Mouse (Mus musculus): Measurements from ENCODE around the gene Ptgfr. TPM values are rescaled to one million over a fixed set of nuclear protein-coding genes. Genes with fewer than 3 reads are reported as not detected.

Gene Ptgfr
- 0.62 and 1.1 TPM in 2 replicates for polyA plus RNA-seq (2014; fragmentation: Nextera tagmentation; extraction: Ambion mirVana)

DNA sequence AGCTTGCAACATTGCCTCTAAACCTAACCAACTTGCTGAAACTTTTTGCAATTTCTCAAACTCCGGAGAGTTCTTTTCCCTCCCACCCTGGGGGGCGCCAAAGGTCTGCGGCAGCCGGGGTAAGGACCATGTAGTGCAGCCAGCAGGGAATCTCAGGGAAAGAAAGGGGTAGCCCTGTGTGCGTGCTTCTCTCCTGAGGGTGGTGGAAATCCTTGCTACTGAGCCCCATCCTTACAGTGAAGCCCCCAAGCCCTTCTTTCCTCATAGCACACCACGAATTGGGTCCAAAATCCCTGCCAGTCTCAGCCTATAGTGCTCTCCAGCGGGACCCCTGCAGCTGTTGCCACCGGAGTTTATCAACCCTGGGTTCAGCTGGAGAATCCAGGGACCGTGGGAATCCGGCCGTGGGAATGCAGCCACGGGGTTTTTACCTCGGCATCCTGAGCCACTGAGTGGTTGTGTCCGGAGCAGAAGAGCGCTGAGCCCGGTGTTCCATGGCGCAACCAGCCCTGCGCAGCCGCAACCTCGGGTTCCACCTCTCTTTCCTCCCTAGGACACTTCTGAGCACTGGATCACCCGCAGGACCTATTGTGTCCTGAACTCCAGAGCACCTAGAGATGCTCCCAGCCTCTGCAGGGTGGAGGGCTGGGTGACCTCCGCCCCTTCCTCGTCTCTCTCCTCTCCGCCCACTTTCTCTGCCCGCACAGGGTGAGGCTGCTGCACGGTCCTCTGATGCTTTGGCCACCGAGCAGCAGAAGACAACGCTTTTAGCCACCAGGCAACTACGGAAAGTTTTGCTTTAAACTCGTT lies at the start of gene Ptgfr:
TSS of gene Ptgfr (minus strand) at position 760 of the 810 bp plus-strand sequence.
- WGBS, result 1% methylated on average over 30 of the region's 30 CpGs
- Histone ChIP-seq H3K9ac (ENCODE audit: low read length) (peak within 1 kb of the TSS; percentile 61), H3K4me2 (peak within 1 kb of the TSS; percentile 94), H3K9me3 (ENCODE audit: control insufficient read depth, low read length) (no peaks in the 10 kb centered on the region), H3K27me3 (ENCODE audit: control insufficient read depth, insufficient read depth, low read length) (peaks cover 9% of the 10 kb centered on the region), H3K4me3 (ENCODE audit: low read depth, low read length) (peak within 1 kb of the TSS; percentile 47), H3K4me1 (ENCODE audit: control insufficient read depth, insufficient read depth, low read length) (peaks cover 6% of the 10 kb centered on the region; the same call in 1 of the 2 replicates), H3K27ac (ENCODE audit: low read depth, low read length) (no peak within 1 kb of the TSS), H3K36me3 (ENCODE audit: control insufficient read depth, insufficient read depth, low read length) (no peaks in the 10 kb centered on the region)
- peak; percentile 94 for DNase-seq (ENCODE audit: low spot score, missing footprints)
- ATAC-seq (ENCODE audit: low FRiP score), result peak; percentile 83

DNA sequence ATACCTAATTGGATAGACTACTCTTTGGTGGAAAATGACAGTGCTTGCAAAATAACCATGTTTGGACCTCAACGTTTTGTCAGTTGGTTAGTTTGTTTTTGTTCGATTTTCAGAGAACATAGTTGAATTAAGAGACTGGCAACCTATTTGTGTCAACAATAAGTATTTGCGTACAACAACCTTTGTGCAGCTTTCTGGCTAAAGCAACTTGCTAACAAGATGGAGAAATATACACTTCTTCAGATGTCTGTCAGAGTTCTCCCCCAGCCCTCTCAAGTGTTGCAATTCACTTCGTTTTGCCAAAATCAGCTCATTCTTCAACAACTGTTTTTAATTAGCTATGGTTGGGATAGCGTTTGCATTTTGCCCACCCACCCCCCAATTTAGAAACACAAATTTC lies 46.5 kb upstream of the Ptgfr start:
- no peaks in the 10 kb centered on the region for H3K36me3 ChIP-seq (ENCODE audit: control insufficient read depth, insufficient read depth, low read length)
- no peaks in the 10 kb centered on the region for H3K27me3 ChIP-seq (ENCODE audit: control insufficient read depth, insufficient read depth, low read length)
- no peak overlapping the region for H3K27ac ChIP-seq (ENCODE audit: low read depth, low read length)
- ATAC-seq (ENCODE audit: low FRiP score) (no peak), DNase-seq (ENCODE audit: low spot score, missing footprints) (no peak)
- H3K4me2 ChIP-seq, result no peak overlapping the region
- H3K4me3 ChIP-seq (ENCODE audit: low read depth, low read length), result no peak overlapping the region
- H3K4me1 ChIP-seq (ENCODE audit: control insufficient read depth, insufficient read depth, low read length), result no peaks in the 10 kb centered on the region
- no peak overlapping the region for H3K9ac ChIP-seq (ENCODE audit: low read length)
- no peaks in the 10 kb centered on the region for H3K9me3 ChIP-seq (ENCODE audit: control insufficient read depth, low read length)
- WGBS, result 79% methylated on average over 5 of the region's 5 CpGs

GRCm38 (mm10) chr3:151879981-151880380 lies 42.6 kb upstream of the Ptgfr start:
- Histone ChIP-seq H3K4me3 (ENCODE audit: low read depth, low read length) (no peak overlapping the region), H3K36me3 (ENCODE audit: control insufficient read depth, insufficient read depth, low read length) (no peaks in the 10 kb centered on the region), H3K4me2 (no peak overlapping the region), H3K9ac (ENCODE audit: low read length) (no peak overlapping the region), H3K4me1 (ENCODE audit: control insufficient read depth, insufficient read depth, low read length) (no peaks in the 10 kb centered on the region), H3K27ac (ENCODE audit: low read depth, low read length) (no peak overlapping the region), H3K27me3 (ENCODE audit: control insufficient read depth, insufficient read depth, low read length) (no peaks in the 10 kb centered on the region), H3K9me3 (ENCODE audit: control insufficient read depth, low read length) (no peaks in the 10 kb centered on the region)
- WGBS, result 72% methylated on average over 2 of the region's 2 CpGs
- no peak for ATAC-seq (ENCODE audit: low FRiP score)
- no peak for DNase-seq (ENCODE audit: low spot score, missing footprints)

GRCm38 (mm10) chr3:151868970-151869369 lies 31.5 kb upstream of the Ptgfr start:
- H3K4me3 ChIP-seq (ENCODE audit: low read depth, low read length), result no peak overlapping the region
- no peaks in the 10 kb centered on the region for H3K36me3 ChIP-seq (ENCODE audit: control insufficient read depth, insufficient read depth, low read length)
- DNase-seq (ENCODE audit: low spot score, missing footprints), result no peak
- no peaks in the 10 kb centered on the region for H3K4me1 ChIP-seq (ENCODE audit: control insufficient read depth, insufficient read depth, low read length)
- no peak overlapping the region for H3K27ac ChIP-seq (ENCODE audit: low read depth, low read length)
- no peak for ATAC-seq (ENCODE audit: low FRiP score)
- no peaks in the 10 kb centered on the region for H3K9me3 ChIP-seq (ENCODE audit: control insufficient read depth, low read length)
- no peaks in the 10 kb centered on the region for H3K27me3 ChIP-seq (ENCODE audit: control insufficient read depth, insufficient read depth, low read length)
- no peak overlapping the region for H3K9ac ChIP-seq (ENCODE audit: low read length)
- no peak overlapping the region for H3K4me2 ChIP-seq

GRCm38 (mm10) chr3:151851344-151851743 lies 13.9 kb upstream of the Ptgfr start:
- 83% methylated on average over 1 of the region's 1 CpGs for WGBS
- Histone ChIP-seq H3K4me1 (ENCODE audit: control insufficient read depth, insufficient read depth, low read length) (no peaks in the 10 kb centered on the region), H3K9ac (ENCODE audit: low read length) (no peak overlapping the region), H3K4me3 (ENCODE audit: low read depth, low read length) (no peak overlapping the region), H3K36me3 (ENCODE audit: control insufficient read depth, insufficient read depth, low read length) (no peaks in the 10 kb centered on the region), H3K4me2 (no peak overlapping the region), H3K9me3 (ENCODE audit: control insufficient read depth, low read length) (no peaks in the 10 kb centered on the region), H3K27ac (ENCODE audit: low read depth, low read length) (no peak overlapping the region), H3K27me3 (ENCODE audit: control insufficient read depth, insufficient read depth, low read length) (no peaks in the 10 kb centered on the region)
- DNase-seq (ENCODE audit: low spot score, missing footprints), result no peak
- no peak for ATAC-seq (ENCODE audit: low FRiP score)

- Histone ChIP-seq H3K4me3 (ENCODE audit: low read depth, low read length) (no peak overlapping the region), H3K9ac (ENCODE audit: low read length) (no peak overlapping the region), H3K4me2 (no peak overlapping the region), H3K27me3 (ENCODE audit: control insufficient read depth, insufficient read depth, low read length) (no peaks in the 10 kb centered on the region), H3K4me1 (ENCODE audit: control insufficient read depth, insufficient read depth, low read length) (no peaks in the 10 kb centered on the region), H3K9me3 (ENCODE audit: control insufficient read depth, low read length) (no peaks in the 10 kb centered on the region), H3K27ac (ENCODE audit: low read depth, low read length) (no peak overlapping the region), H3K36me3 (ENCODE audit: control insufficient read depth, insufficient read depth, low read length) (no peaks in the 10 kb centered on the region)
- DNase-seq (ENCODE audit: low spot score, missing footprints) (peak; percentile 35), ATAC-seq (ENCODE audit: low FRiP score) (no peak)
- 59% methylated on average over 1 of the region's 1 CpGs for WGBS
Measured at GRCm38 (mm10) chr3:151850621-151851020, 13.2 kb upstream of the Ptgfr start.

GRCm38 (mm10) chr3:151846292-151846691 lies 8.9 kb upstream of the Ptgfr start:
- Histone ChIP-seq H3K27ac (ENCODE audit: low read depth, low read length) (no peak overlapping the region), H3K9ac (ENCODE audit: low read length) (no peak overlapping the region), H3K36me3 (ENCODE audit: control insufficient read depth, insufficient read depth, low read length) (no peaks in the 10 kb centered on the region), H3K27me3 (ENCODE audit: control insufficient read depth, insufficient read depth, low read length) (no peaks in the 10 kb centered on the region), H3K4me1 (ENCODE audit: control insufficient read depth, insufficient read depth, low read length) (no peaks in the 10 kb centered on the region), H3K4me3 (ENCODE audit: low read depth, low read length) (no peak overlapping the region), H3K4me2 (no peak overlapping the region), H3K9me3 (ENCODE audit: control insufficient read depth, low read length) (no peaks in the 10 kb centered on the region)
- WGBS, result 89% methylated on average over 7 of the region's 7 CpGs
- DNase-seq (ENCODE audit: low spot score, missing footprints) (no peak), ATAC-seq (ENCODE audit: low FRiP score) (no peak)

DNA sequence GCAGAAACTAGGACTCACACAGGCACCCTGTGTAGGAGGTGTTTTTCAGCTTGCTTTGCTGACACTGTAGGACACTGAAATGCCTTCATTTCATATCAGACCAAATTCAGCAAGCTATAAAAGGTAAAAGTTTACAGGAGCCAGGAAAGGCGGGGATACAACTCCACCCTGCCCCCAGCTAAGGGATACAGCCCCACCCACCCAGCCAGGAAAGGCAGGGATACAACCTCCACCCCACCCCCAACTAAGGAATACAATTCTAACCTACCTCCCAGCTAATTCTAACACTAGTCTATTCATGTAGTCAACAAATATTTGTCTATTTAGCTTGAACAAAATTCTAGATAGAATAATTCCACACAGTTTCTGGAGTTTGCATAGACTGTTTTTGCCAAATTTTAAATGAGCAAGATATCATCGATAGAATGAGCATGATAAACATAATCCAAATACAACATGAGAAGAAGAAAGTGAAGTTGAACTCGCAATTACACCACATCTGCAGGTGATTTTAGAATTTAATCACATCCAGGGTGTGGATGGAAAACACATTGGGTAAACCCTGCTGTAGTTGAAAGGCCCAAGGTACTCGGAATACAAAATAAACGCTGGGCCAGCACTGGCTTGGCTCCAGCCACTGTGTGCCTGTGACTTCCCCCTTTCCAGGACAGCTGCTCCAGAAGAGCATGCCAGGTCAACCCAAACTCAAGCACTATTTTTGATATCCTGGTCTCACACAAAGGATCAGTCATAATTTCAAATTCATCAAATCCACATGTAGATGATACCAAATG lies 7.1 kb upstream of the Ptgfr start:
- DNase-seq (ENCODE audit: low spot score, missing footprints), result no peak
- no peak overlapping the region for H3K4me3 ChIP-seq (ENCODE audit: low read depth, low read length)
- 83% methylated on average over 5 of the region's 5 CpGs for WGBS

GRCm38 (mm10) chr3:151840688-151841087 lies 3.3 kb upstream of the Ptgfr start:
- Histone ChIP-seq H3K4me2 (no peak overlapping the region), H3K36me3 (ENCODE audit: control insufficient read depth, insufficient read depth, low read length) (no peaks in the 10 kb centered on the region), H3K4me1 (ENCODE audit: control insufficient read depth, insufficient read depth, low read length) (peaks cover 6% of the 10 kb centered on the region; the same call in 1 of the 2 replicates), H3K27ac (ENCODE audit: low read depth, low read length) (no peak overlapping the region), H3K9ac (ENCODE audit: low read length) (no peak overlapping the region), H3K9me3 (ENCODE audit: control insufficient read depth, low read length) (no peaks in the 10 kb centered on the region), H3K27me3 (ENCODE audit: control insufficient read depth, insufficient read depth, low read length) (peaks cover 9% of the 10 kb centered on the region), H3K4me3 (ENCODE audit: low read depth, low read length) (no peak overlapping the region)
- 84% methylated on average over 3 of the region's 3 CpGs for WGBS
- DNase-seq (ENCODE audit: low spot score, missing footprints) (no peak), ATAC-seq (ENCODE audit: low FRiP score) (no peak)

More for the DNA sequence above, 7.1 kb upstream of the Ptgfr start:
- H3K27me3 ChIP-seq (ENCODE audit: control insufficient read depth, insufficient read depth, low read length), result no peaks in the 10 kb centered on the region
- ATAC-seq (ENCODE audit: low FRiP score), result no peak
- H3K27ac ChIP-seq (ENCODE audit: low read depth, low read length), result no peak overlapping the region
- no peak overlapping the region for H3K9ac ChIP-seq (ENCODE audit: low read length)
- no peaks in the 10 kb centered on the region for H3K4me1 ChIP-seq (ENCODE audit: control insufficient read depth, insufficient read depth, low read length)
- H3K4me2 ChIP-seq, result no peak overlapping the region
- H3K9me3 ChIP-seq (ENCODE audit: control insufficient read depth, low read length), result no peaks in the 10 kb centered on the region
- no peaks in the 10 kb centered on the region for H3K36me3 ChIP-seq (ENCODE audit: control insufficient read depth, insufficient read depth, low read length)
